Mouse (Mus musculus) layer of hippocampus, postnatal 36 days (tissue): Measurements from ENCODE around the gene Plcg1. TPM values are rescaled to one million over a fixed set of nuclear protein-coding genes. Genes with fewer than 3 reads are reported as not detected.

ENCODE experiments used
- DNase-seq, 2 experiments: peaks; one replicate each; pipeline ENCODE4 v3.0.0; 2022
- total RNA-seq, 2 experiments: library from RNA; stranded (reverse); gene quantifications; 2 replicates each; pipeline ENCODE4 v1.2.3; 2021

Gene Plcg1
- total RNA-seq, 2 experiments from 2014 or later, result 95.8 to 112 TPM

DNA sequence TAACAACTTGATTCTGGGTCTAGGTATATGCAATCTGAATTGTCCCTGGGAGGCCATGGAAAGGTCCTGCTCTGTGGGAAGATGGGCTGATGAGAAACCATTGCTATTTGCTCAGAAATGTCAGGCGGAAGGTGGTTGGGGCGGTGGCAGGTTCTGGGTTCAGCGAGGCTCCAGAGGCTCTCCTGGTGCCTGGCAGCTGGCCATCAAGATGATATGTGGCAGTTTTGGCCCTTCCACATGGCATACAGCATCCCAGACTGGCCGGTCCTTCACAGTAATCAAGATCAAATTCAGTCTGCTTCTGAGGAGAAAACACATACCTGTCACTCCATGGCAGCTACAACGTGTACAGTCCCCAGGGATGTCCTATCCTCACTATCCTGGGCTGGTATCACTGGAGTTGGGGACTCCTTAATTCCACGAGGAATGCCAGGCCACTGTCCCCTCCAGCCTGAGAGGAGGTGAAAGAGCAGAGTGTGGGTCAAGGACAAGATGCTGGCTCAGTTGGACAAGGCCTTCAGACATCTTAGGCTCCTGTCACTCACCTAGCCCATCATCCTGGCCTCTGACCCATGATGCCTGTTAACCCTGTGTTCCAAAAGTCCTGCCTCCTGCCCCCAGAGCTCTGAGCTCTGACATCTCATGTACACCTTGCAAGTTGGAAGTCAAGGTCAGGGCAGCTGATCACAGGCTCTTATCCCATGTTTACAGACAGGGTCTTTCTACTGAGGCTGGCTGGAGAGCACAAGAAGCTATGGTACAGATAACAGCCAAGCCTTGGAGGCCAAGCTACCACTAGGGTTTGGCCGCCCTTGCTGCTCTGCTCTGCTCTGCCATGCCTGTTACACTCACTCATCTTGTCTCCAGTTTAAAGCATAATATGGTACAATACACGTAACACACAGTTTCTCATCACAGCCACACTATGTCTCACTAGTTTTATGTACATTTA lies 40.5 kb downstream of the Plcg1 start:
- DNase-seq, result peak in 1 of 2 experiments; percentile 4

DNA sequence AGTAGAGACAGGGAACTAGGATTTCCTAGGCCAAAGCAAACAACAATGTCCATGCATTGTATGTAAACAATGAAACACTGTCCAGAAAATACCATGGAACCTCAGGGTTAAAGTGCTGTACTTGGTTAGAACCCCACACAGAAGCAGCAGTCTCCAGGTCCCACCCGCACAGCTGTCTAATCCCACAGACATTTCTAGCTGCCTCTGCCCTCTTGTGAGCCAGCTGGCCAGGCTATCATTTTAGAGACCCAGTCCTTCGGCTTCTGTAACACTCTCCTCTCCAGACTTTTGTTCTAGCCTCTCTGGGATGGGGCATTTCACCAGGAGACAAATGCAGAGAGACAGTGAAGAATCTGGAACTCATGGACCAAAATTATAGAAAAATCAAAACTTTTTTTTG lies 46.9 kb downstream of the Plcg1 start:
- no peak for DNase-seq

DNA sequence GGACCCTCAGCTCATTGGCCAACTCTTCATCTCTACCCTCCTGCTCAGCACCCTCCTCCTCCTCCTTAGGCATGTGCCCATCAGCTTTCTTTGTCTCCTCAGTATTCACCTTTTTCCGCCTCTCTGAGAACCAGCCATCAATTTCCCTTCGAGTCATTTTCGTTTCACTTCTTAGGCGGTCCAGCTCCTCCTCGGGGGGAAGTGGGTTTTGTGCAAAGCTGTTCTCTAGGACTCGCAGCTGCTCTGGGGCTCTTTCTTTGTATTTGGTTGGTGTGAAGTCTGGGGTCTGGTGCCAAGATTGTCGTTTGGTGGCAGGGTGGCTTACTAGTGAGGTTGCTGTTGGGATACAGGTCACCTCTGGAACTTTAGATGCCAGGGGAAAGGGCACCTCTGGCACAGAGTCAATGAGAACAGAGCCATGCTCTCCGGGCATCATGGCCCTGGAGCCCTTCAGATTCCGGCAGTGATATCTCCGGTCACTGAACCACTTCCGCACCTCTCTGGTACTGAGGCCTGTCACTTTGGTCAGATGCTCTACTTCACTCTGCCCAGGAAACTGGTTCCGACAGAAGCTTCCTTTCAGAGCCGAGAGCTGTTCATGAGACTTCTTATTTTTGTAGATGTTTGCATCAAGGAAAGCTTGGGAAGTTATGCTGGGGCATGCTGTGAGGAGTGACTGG lies 49.2 kb downstream of the Plcg1 start:
- no peak for DNase-seq

DNA sequence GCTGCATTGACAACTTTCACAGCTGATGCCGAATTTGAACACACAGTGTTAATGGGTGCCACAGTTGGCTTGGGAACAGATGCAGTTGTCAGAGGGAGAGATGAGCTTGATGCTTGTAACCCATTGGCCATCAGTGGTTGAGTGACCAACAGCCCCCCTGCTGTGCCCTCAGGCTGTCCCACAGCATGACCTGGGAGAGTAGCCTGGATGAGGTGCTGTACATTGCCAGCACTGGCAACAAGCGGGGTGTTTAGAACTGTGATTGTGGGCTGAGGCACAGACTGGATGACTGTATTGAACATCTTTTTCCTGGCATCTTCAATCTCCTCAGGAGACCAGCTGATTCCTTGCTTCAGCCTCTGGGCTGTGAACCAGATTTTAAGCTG lies 49.7 kb downstream of the Plcg1 start:
- DNase-seq, result no peak

DNA sequence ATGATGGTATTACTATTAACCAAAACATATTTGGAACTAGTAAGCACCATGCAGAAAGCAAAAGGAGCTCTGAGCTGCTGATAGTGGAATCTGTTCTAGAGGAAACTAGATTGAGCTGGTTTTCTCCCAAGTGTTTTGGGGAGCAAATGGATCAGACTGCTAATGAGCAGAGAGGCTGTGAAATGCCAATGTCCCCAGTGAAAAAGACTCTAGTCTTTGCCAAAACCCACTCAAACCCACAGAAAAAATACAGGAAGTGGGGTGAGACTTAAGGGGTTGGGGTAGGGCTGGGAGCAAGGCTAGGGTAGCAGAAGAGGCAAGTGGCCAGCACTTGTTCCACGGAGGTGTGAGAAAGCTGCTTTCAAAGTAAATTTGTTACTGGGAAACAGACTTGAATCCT lies 55.2 kb downstream of the Plcg1 start:
- no peak for DNase-seq

DNA sequence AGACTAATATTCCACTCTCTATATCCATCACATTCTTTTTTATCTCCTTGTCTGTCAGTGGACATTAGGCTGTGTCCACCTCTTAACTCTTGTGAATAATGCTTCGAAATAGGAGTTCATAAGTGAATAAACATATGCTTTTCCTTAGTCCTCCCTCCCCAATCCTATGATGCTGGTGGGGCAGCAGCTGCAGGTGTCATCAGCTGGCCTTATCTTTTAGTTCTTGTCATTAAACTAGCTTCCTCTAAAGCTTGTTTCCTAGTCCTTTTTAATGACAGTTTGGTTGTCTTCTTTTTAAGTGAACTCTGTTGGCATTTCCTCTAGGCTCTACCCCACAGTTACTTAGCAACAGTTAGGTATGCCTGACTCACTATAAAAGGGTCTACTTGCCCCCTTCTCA lies 57.9 kb downstream of the Plcg1 start:
- no peak for DNase-seq

DNA sequence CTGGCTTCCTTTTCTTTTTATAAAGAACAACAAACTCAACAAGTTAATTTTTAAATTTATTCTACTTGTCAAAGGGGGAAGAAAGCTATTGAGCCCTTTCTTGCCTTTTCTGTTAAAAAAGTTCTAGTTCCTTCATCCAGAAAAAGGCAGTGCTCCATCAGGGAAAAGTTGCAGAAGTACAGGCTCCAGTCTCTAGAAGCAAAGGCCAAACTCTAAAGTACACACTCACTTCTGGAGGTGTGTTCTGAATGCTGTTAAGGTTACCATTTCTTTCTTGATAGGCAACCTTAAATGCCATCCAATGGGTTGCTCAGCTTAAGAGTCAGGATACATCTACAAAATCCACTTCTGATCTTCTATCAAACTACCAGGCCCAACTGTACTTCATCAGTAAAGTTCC lies 58.6 kb downstream of the Plcg1 start:
- no peak for DNase-seq

DNA sequence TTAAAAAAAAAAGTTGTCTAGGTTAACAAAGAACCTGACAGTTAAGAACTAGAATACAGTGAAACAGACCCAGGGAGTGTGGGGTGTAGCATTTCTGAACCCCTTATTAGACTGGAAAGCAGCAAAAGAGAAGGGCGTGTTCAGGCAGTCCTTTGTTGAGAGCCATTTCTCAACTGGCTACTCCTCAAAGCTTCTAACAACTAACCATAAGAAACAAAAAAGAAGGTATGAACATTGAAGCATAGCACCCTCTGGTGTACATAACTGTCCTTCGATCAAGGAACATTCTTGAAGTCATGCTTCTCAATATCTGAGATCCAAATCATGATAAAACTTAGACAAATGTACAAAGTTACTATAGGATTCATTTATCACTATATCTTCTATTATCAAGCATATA lies 62.0 kb downstream of the Plcg1 start:
- no peak for DNase-seq

DNA sequence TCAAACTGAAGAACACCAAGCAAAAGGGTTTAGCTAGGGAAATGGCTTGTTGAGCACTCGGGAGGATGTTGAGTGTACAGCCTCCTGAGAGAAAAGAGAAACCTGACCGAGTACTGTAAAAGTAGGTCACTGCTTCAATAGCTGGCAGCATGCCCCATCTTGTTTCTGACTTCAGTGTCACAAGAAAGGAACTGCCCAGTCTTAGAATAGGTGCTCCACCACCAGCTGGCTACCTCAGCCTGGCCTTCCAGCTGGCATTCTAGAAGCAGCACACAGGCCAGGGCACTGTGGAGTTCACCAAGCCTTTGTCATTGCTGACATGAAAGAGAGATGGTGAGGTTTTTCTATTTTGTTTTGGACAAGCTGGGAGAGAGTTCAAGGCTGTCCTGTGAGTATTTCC lies 65.9 kb downstream of the Plcg1 start:
- peak in 1 of 2 experiments; percentile 33 for DNase-seq

DNA sequence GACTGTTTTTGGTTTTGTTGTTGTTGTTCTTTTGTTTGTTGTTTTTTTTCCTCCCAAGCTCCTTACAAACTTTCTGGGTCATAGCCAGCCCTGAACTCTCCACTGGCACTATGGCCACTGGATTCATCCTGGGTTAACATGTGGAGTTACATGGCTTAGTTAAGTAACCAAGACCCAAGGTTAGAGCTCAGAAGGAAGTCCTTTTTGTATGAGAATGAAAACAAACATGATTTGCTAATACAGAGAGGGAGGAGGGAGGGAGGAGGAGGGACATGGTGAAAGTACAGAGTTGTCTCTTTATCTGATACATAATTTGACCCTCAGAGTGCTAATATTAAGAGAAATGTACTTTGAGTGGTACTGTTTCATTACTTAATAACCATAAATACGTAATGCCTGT lies 67.1 kb downstream of the Plcg1 start:
- DNase-seq, result no peak

DNA sequence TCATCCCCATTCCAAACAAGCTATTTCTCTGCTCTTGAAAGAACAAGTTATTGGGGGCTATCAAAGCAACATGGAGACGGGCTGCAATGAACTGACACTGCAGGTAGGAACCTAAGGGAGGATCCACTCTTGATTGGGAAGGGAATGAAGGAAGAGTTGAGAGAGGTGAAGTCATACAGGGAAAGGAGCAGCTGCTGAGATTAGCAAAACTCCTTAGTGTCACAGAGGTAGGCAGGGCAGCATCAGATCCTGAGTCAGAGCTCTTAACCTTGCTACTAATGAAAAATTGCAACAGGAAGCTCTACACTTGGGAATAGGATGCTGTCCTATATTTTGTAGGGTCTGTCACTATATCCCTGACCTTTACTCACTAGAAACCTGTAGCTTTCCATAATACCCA lies 69.9 kb downstream of the Plcg1 start:
- no peak for DNase-seq

DNA sequence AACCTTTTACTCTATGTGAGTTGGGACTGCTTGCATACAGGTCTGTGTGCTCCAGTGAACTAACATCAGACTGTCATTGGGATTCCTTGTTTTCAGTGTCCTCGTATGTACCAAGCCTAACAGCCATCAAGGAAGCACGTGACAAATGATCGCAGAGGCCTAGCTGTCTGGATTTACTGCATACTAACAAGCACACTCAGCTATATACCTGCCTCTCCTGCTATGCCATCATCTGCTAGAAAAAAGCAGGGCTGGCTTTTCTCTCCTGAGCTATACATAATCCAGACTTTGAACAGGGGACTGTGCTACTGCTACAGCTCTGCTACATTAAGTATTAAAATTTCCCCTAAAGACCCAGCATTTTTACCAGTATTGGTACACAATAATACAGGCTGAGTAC lies 71.2 kb downstream of the Plcg1 start:
- DNase-seq, result no peak

DNA sequence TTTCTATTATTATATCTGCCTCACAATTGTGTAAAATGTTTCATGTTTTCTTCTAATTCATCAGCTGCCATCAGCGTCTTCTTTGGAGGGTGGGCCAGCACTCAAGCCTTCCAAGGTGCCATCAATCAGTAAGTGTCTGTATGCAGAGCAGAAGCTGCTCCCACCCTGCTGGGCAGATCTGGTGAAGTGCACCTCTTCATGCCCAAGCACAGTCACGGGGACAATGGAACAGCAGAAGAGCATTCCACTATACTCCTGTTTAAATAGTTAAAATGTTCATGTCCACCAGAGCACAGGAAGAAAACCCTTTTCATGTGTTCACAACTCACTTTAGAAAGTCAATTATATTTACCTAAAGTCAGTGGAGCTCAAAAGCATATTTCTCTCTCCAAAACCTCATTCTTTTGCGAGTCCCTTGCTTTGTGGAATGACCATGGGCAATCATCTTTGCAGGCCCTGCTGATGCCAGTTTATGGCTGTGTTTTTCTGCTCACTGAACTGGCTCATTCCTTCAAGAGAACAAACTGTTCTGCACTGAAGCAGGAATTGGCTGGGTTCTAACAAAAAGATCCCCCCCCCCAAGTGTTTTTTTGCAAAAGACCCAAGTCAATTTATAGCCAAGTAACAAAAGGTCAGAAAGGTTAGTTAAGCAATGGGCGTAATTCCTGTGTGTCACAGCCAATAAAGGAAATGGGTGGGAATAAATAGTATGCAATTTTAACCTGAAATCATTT lies 73.9 kb downstream of the Plcg1 start:
- no peak for DNase-seq

DNA sequence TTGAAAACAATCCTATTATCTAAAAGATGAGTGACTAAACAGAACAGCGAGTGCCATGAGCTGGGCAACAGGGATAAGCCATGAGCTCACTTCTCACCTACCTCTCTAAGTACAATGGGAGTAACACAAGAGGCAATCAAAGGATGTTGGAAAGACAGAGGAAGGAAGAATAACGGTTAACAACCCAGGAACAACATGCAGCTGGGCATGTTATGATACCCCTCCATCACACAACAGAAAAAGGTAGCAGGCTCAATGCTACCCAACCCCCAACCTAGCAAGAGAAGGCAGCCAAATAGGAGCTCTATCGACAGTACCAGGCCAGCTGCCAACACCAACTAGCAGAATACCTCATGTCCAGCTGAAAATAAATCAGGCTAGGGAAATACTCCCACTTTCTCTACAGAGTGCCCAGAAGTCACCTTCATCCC lies 75.0 kb downstream of the Plcg1 start:
- peak in 1 of 2 experiments; percentile 20 for DNase-seq

DNA sequence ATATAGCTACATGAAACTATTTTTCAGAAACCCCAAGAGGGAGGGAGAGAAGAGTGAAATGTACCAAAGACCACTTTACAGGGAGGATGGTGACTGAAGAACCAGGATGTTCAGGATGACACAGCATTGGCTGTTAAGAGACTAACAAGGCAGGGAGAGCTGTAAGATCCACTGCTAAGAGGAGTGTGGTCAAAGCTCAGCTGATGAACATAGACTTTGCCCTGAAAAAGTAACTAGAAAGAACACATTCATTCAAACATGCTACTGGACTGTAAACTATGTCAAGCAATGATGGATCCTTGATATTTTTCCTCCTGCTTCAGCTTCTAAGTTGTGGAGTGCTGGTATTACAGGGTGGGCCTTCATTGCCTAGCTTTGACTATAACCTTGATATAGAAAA lies 79.3 kb downstream of the Plcg1 start:
- no peak for DNase-seq

DNA sequence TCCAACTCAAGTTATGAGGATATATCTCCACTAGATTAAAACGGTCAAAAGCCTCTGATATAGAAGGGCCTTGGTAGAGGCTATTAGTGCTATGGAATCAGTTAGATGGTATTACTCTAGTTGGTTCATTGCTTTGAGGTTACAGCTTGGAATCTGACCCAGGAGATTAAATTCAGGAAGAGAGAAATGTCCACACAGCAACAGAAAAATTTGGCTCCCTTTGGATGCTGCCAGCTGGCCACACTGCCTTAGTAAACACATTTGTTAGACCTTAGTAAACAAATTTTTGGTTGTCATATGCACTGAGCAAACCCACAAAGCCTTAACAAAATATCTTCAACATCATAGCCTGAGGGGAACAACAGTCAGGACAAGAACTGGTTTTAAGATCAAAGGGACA lies 79.7 kb downstream of the Plcg1 start:
- no peak for DNase-seq

Other genes starting within 250 kb of the Plcg1 start
- 10 to 100 TPM; 91.1 to 99.3 TPM for gene Top1, start 85.4 kb upstream of the Plcg1 start, total RNA-seq
- 100 to 1,000 TPM in 1 of 2 experiments, 10 to 100 TPM in 1; 92.9 to 124 TPM for gene Zhx3, start 141.7 kb downstream of the Plcg1 start, total RNA-seq
- 1 to 10 TPM; 1.1 to 1.4 TPM for gene Lpin3, start 149.4 kb downstream of the Plcg1 start, total RNA-seq
- gene Emilin3, start 181.0 kb downstream of the Plcg1 start, total RNA-seq, result under 1 TPM in 1 of 2 experiments, not detected in 1; 0.15 TPM